Mouse (Mus musculus) midbrain, embryonic 11.5 days (tissue): ENCODE data around the gene Ifitm7. TPM values are rescaled to one million over a fixed set of nuclear protein-coding genes. Genes with fewer than 3 reads are reported as not detected.

Experiments used
- ATAC-seq: fragments of 200-750 bp; cut with Nextera tagmentation; 2 replicates; pipeline ENCODE4 v1.8.0; 2017; ENCODE audit warnings: moderate TSS enrichment, moderate library complexity; ENCODE audit not compliant: low FRiP score
- DNase-seq: peaks from one replicate; pipeline ENCODE4 v3.0.0; 2015; ENCODE audit warnings: low spot score; ENCODE audit errors: missing footprints
- H3K27ac ChIP-seq: fragments of 300-500 bp; sonication (generic); 2 replicates; pipeline ENCODE4 v1.5.1; 2014; ENCODE audit warnings: low read depth, low read length
- H3K27me3 ChIP-seq: fragments of 300-500 bp; sonication (generic); 2 replicates; pipeline ENCODE4 v1.6.1; 2014; ENCODE audit warnings: mild to moderate bottlenecking, low read length, moderate library complexity, mixed read lengths; ENCODE audit not compliant: control insufficient read depth, insufficient read depth
- H3K36me3 ChIP-seq: fragments of 300-500 bp; sonication (generic); 2 replicates; pipeline ENCODE4 v1.6.1; 2014; ENCODE audit warnings: mild to moderate bottlenecking, low read length, moderate library complexity, mixed read lengths; ENCODE audit not compliant: control insufficient read depth, insufficient read depth
- H3K4me1 ChIP-seq: fragments of 300-500 bp; sonication (generic); 2 replicates; pipeline ENCODE4 v1.6.1; 2014; ENCODE audit warnings: low read length; ENCODE audit not compliant: control insufficient read depth, insufficient read depth
- H3K4me2 ChIP-seq: fragments of 300-500 bp; sonication (generic); 2 replicates; pipeline ENCODE4 v1.6.1; 2014; ENCODE audit warnings: mild to moderate bottlenecking, moderate library complexity
- H3K4me3 ChIP-seq: fragments of 300-500 bp; sonication (generic); 2 replicates; pipeline ENCODE4 v1.5.1; 2014; ENCODE audit warnings: low read depth, low read length
- H3K9ac ChIP-seq: fragments of 300-500 bp; sonication (generic); 2 replicates; pipeline ENCODE4 v1.6.1; 2014; ENCODE audit warnings: low read length
- H3K9me3 ChIP-seq: fragments of 300-500 bp; sonication (generic); 2 replicates; pipeline ENCODE4 v1.6.1; 2016; ENCODE audit warnings: low read length; ENCODE audit not compliant: control insufficient read depth
- WGBS: fragments of 180-500 bp; shearing (Covaris S2); extraction: QIAGEN DNeasy Blood & Tissue Kit; methylation state at CpG from one replicate; pipeline ENCODE4 v1.1.7; 2014; 5-methylcytosine and 5-hydroxymethylcytosine counted together
- polyA plus RNA-seq: library from polyadenylated mRNA; unstranded; fragments of >200 nt; fragmentation: Nextera tagmentation; extraction: Ambion mirVana; gene quantifications from 2 replicates; pipeline ENCODE4 v1.2.1, GENCODE M21; 2014

Gene Ifitm7
- 0.23 and 0.74 TPM in 2 replicates for polyA plus RNA-seq

DNA sequence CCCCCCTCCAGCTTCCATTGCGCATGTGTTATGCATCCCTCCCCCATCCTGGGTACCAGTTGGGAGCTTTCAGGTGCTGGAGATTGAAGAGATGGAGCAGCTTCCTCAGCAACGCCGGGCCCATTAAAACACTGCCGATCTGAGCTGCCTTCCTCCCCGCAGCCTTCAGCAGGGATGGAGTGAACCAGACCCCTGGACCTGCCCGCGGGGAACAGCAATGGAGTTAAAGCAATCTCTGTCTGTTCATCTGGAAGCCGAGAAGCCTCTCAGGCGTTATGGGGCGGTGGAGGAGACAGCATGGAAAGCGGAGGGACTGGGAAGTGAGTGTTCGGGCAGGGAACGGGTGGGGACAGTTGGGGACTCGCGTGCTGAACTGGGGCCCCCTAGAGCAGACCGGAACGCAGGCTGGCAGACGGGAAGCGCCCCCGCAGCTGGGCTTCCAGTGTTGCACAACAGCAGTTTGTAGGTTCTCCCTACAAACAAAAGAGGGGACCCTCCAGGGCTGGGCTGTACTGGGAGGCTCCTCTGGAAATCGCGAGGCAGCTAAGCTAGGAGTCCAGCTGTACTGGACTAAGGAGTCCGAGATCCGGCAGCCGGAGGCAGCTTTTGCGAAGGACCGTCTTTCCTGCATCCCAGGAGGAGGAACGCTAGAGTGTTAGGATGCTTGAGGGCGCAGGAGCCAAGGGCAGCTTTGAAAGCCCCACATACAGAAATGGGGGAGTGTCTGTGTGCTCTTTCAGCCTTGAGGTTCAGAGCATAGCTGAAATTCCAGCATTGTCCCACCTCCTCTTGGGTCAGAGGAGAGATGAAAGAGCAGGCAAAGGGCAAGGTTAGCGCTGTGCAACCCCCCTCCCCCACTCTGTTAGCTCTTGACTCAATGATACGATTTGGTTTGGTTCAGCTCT, at the start of gene Ifitm7, which contains the start of gene 2900011O08Rik:
Gene Ifitm7, minus strand, starts transcription at position 315 of the 905 bp plus-strand sequence.
Gene 2900011O08Rik, plus strand, starts transcription at position 31 of the 905 bp plus-strand sequence.
- Histone ChIP-seq H3K27me3 (no peaks in the 10 kb centered on the region), H3K9ac (peak within 1 kb of the TSS; percentile 84), H3K36me3 (no peaks in the 10 kb centered on the region), H3K4me3 (peak within 1 kb of the TSS; percentile 51), H3K4me1 (peaks cover 2% of the 10 kb centered on the region; the same call in 1 of the 2 replicates), H3K27ac (peak within 1 kb of the TSS; percentile 64), H3K9me3 (no peaks in the 10 kb centered on the region), H3K4me2 (peak within 1 kb of the TSS; percentile 68)
- DNase-seq, result peak; percentile 96
- 0% methylated on average over 31 of the region's 31 CpGs for WGBS
- peak; percentile 86 for ATAC-seq

DNA sequence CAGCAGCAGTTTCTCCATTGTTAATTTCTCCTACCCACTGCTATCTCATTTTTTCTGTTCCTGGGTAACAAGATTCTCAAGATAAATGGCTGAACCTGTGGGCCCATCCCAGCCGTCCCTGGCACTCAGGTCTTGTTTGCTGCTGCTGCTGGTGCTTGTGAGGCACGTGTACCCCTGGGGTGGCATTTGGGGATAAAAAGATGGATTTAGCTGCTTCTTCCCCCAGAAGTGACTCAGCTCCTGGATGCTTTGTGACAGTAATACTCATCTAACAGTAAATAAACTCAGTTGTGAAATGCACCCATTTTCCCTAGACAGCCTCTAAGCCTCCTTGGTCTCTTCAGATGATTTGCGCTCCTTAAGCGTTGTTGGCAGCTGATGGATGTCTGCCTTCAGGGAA, 46.4 kb upstream of the Ifitm7 start:
- no peak overlapping the region for H3K4me3 ChIP-seq
- H3K27me3 ChIP-seq, result no peaks in the 10 kb centered on the region
- H3K9ac ChIP-seq, result no peak overlapping the region
- 89% methylated on average over 4 of the region's 4 CpGs for WGBS
- no peaks in the 10 kb centered on the region for H3K4me1 ChIP-seq
- no peak overlapping the region for H3K27ac ChIP-seq
- no peaks in the 10 kb centered on the region for H3K9me3 ChIP-seq
- H3K36me3 ChIP-seq, result no peaks in the 10 kb centered on the region
- DNase-seq, result no peak
- no peak overlapping the region for H3K4me2 ChIP-seq
- ATAC-seq, result no peak

DNA sequence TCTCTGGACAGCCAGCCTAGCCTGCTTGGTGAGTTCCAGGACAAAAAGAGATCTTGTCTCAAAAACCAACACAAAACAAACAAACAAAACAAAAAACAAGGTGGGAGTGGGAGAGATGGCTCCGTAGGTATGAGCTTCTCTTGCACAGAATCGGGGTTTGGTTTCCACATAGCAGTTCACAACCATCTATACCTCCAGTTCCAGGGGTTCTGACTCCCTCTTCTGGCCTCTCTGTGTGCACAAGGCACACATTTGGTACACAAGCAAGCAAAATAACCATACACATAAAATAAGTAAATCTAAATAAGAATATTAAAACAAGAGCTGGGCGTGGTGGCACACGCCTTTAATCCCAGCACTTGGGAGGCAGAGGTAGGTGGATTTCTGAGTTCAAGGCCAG, 44.0 kb upstream of the Ifitm7 start:
- Histone ChIP-seq H3K9ac (no peak overlapping the region), H3K9me3 (no peaks in the 10 kb centered on the region), H3K27ac (no peak overlapping the region), H3K4me1 (no peaks in the 10 kb centered on the region), H3K4me3 (no peak overlapping the region), H3K36me3 (no peaks in the 10 kb centered on the region), H3K27me3 (no peaks in the 10 kb centered on the region), H3K4me2 (no peak overlapping the region)
- DNase-seq (no peak), ATAC-seq (no peak)
- WGBS, result 85% methylated on average over 4 of the region's 4 CpGs

DNA sequence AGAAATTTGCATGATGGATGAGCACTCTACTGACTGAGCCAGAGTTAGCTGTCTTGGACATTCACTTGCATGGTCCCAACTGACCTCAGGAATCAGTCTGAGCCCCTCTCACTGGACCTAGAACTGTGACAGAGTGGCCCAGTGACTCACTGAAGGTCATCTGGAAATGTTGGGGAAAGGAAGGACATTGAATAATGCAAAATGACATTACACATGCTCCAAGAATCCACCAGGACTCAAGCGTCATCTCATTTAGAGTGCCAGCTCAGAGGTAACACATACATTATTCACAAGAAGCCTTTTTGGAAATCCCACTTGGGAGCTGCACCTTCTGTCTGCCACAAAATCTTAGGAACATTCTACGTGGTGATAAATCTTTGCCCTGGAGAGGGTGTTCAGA, 43.2 kb upstream of the Ifitm7 start:
- H3K4me3 ChIP-seq, result no peak overlapping the region
- H3K9ac ChIP-seq, result no peak overlapping the region
- ATAC-seq (no peak), DNase-seq (no peak)
- no peaks in the 10 kb centered on the region for H3K36me3 ChIP-seq
- H3K27me3 ChIP-seq, result no peaks in the 10 kb centered on the region
- no peak overlapping the region for H3K27ac ChIP-seq
- H3K9me3 ChIP-seq, result no peaks in the 10 kb centered on the region
- no peaks in the 10 kb centered on the region for H3K4me1 ChIP-seq
- no peak overlapping the region for H3K4me2 ChIP-seq
- 80% methylated on average over 2 of the region's 2 CpGs for WGBS

DNA sequence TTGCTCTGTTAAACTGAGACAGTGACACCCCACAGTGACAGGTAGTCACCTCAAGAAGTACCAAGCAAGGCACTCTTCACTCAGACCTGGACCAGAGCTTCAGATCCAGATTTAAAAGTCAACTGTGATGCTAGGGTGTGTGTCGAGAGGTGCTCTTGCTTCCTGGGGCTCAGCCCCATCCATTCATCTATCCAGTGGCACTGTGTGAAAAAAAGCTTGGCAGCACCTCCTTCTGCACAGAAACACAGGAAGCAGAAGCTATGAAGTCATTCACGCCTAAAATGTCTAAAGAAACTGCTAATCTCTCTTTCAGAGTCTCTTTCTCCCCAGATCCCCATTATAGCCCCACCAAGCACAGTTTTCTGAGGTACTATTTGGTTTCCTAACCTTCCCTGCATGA, 42.4 kb upstream of the Ifitm7 start:
- ATAC-seq (no peak), DNase-seq (no peak)
- Histone ChIP-seq H3K4me2 (no peak overlapping the region), H3K4me3 (no peak overlapping the region), H3K27me3 (no peaks in the 10 kb centered on the region), H3K4me1 (no peaks in the 10 kb centered on the region), H3K27ac (no peak overlapping the region), H3K36me3 (no peaks in the 10 kb centered on the region), H3K9me3 (no peaks in the 10 kb centered on the region), H3K9ac (no peak overlapping the region)
- 65% methylated on average over 2 of the region's 2 CpGs for WGBS

DNA sequence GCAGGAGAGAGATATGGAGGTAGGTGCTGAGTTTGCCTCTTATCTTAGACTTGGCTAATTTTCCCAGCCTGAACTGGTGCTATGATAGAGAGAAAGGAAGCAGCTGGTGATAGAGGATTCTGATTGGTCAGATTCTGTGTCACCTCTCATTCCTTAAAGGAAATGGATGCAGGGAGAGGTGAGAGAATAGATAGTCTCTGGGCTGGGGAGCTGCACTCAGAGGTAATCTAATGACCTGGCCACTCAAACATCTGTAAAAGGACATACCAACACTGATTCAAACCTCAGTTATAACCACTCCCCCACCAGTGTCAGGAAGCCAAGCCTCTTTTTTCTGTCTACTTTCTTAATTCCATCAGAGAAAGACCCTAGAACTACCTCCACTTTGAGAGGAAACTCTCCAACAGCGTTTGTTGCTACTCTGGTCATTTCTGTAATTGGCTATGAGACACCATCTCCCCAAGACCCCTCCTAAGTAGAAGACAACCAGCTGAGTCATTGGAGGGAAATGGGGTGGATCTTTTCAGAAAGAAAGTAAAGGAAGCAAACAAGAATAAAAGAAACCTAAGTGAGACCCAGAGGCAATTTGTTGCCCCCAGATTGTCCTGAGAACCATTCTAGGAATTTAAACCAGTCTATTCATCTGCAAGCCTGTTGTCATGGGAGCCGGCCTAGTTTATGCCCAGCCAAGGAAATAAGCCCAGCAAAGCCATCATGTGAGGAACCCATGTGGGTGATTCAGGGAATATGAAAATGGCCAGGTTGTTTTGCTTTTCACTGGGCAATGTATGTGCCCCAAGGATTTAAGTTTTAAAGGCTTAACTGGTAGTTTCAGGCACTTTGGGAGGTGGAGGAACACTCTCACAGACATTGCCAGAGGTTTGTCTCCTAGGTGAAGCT, 38.7 kb upstream of the Ifitm7 start:
- no peaks in the 10 kb centered on the region for H3K36me3 ChIP-seq
- H3K27ac ChIP-seq, result no peak overlapping the region
- H3K9me3 ChIP-seq, result no peaks in the 10 kb centered on the region
- 69% methylated on average over 2 of the region's 2 CpGs for WGBS
- no peak overlapping the region for H3K4me3 ChIP-seq
- DNase-seq (no peak), ATAC-seq (no peak)
- H3K4me1 ChIP-seq, result no peaks in the 10 kb centered on the region
- H3K9ac ChIP-seq, result no peak overlapping the region
- no peaks in the 10 kb centered on the region for H3K27me3 ChIP-seq
- H3K4me2 ChIP-seq, result no peak overlapping the region

DNA sequence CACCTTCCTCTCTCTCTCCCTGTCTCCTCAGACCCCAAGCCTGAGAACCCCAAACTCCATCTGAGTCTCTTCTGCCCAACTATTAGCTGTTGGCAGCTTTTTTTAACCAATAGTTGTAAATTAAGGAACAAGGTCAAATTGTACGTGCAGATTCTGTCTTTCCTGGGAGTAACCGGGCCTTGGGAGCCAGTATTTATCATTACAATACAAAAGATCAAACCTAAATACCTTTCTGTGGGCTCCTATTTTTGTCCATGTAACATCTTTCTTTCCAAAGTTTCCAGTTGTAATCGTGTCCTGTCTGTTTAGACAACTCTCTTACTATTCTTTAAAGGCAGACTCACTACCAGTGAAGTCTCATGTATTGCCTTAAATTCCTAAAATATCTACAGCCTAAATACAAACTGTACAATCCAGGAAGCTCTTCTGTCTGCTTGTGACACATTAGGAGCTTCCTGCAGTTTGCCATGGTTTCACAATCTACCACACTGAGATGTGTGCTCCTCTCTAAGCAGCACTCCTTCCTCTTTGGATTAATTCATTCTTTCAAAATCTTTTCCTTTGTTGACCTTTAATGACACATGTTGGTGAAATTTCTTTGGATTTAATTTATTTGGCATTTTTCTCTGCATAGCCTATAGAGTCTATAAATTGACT, 34.6 kb upstream of the Ifitm7 start:
- Histone ChIP-seq H3K4me2 (no peak overlapping the region), H3K4me3 (no peak overlapping the region), H3K27me3 (no peaks in the 10 kb centered on the region), H3K9me3 (no peaks in the 10 kb centered on the region), H3K36me3 (no peaks in the 10 kb centered on the region), H3K27ac (no peak overlapping the region), H3K9ac (no peak overlapping the region), H3K4me1 (no peaks in the 10 kb centered on the region)
- 84% methylated on average over 3 of the region's 3 CpGs for WGBS
- ATAC-seq (no peak), DNase-seq (no peak)

DNA sequence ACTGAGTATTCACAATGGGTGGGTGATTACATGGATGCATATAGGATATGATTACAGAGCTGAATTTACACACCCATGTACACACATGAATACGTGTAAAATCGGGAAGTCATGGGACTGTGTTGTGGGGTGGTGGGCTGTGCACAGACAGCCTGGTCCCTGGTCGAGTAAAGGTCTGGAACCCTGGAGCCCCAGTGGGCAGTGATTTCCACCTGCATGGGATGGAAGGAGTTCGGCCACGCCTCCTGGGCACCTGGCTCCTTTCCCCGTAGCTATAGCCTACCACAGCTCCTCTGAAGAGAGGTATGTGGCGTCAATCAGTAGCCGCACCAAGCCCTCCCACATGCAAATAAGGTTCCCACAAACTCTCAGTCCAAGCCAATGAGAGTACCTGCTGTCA, 30.6 kb upstream of the Ifitm7 start:
- Histone ChIP-seq H3K9ac (no peak overlapping the region), H3K36me3 (no peaks in the 10 kb centered on the region)
- no peak for DNase-seq

More for the DNA sequence above, 30.6 kb upstream of the Ifitm7 start:
- no peaks in the 10 kb centered on the region for H3K4me1 ChIP-seq
- H3K4me3 ChIP-seq, result no peak overlapping the region
- no peak overlapping the region for H3K4me2 ChIP-seq
- no peak overlapping the region for H3K27ac ChIP-seq
- no peaks in the 10 kb centered on the region for H3K27me3 ChIP-seq
- ATAC-seq, result no peak
- no peaks in the 10 kb centered on the region for H3K9me3 ChIP-seq
- WGBS, result 90% methylated on average over 8 of the region's 8 CpGs
